Mouse (Mus musculus): ENCODE measurements at regions not wholly inside any gene's neighbourhood (a gene's known extent, or its start where the extent isn't known, plus 50 kb on each side); places are given as distances from the start of the nearest gene placed in this dataset.

DNA sequence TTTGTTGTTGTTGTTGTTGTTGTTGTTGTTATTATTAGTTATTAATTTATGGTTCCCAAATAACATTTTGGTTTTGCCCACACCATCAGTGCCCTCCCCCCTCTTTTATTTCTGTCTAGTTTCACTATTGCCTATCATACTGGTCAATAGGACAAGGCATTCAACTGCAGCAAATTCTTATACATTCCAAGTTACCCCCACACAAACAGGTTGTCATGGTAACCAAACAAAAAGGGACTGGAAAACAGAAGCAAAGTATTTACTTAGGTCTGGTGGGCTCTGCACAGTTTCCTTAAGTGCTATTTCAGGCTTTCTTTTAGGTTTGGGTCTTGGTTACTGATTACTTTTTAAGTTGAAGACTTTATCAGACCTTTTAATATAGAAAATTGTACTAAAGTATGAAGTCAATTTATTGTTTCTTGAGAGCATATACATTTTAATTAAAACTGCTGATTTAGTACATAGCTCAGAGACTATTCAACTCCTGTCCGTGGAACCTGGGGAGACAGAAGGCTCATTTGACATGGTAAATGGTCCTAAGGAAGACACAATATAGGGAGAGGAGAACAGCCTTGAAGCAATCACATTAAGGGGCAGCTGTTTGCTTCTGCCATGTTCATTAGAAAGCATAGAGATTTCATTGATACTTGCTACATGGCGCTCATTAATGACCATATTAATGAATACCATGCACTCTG is 90.3 kb downstream of the Brms1l start:
- no peak for DNase-seq (ENCODE audit: low spot score)

Measured in left cerebral cortex, adult 11 months (tissue).